Mouse (Mus musculus) limb, embryonic 14.5 days (tissue): ENCODE measurements around the gene Gins2. TPM values are rescaled to one million over a fixed set of nuclear protein-coding genes. Genes with fewer than 3 reads are reported as not detected.

ENCODE experiments used
- ATAC-seq: fragments of 200-750 bp; cut with Nextera tagmentation; 2 replicates; pipeline ENCODE4 v1.8.0; 2017; ENCODE audit warnings: low read depth, moderate number of reproducible peaks, moderate TSS enrichment; ENCODE audit not compliant: low FRiP score
- DNase-seq: peaks from one replicate; pipeline ENCODE4 v3.0.0-alpha.2; 2015; ENCODE audit warnings: low spot score
- H3K27ac ChIP-seq: fragments of 300-500 bp; sonication (generic); replicated peaks from 2 replicates; pipeline ENCODE4 v1.5.1; 2014; ENCODE audit warnings: low read depth, mild to moderate bottlenecking, low read length, moderate library complexity, mixed read lengths
- H3K27me3 ChIP-seq: fragments of 300-500 bp; sonication (generic); 2 replicates; pipeline ENCODE4 v1.6.1; 2014; ENCODE audit warnings: low read length, mixed read lengths; ENCODE audit not compliant: control insufficient read depth, insufficient read depth
- H3K36me3 ChIP-seq: fragments of 300-500 bp; sonication (generic); 2 replicates; pipeline ENCODE4 v1.6.1; 2014; ENCODE audit warnings: mild to moderate bottlenecking, low read length, moderate library complexity, mixed read lengths; ENCODE audit not compliant: control insufficient read depth, insufficient read depth
- H3K4me1 ChIP-seq: fragments of 300-500 bp; sonication (generic); 2 replicates; pipeline ENCODE4 v1.6.1; 2014; ENCODE audit warnings: antibody characterized with exemption, low read length, mixed read lengths; ENCODE audit not compliant: control insufficient read depth, insufficient read depth
- H3K4me2 ChIP-seq: fragments of 300-500 bp; sonication (generic); replicated peaks from 2 replicates; pipeline ENCODE4 v1.6.1; 2014; ENCODE audit warnings: low read depth, mild to moderate bottlenecking, low read length, moderate library complexity; ENCODE audit not compliant: severe bottlenecking
- H3K4me3 ChIP-seq: fragments of 300-500 bp; sonication (generic); replicated peaks from 2 replicates; pipeline ENCODE4 v1.5.1; 2014; ENCODE audit warnings: low read length
- H3K9ac ChIP-seq: fragments of 300-500 bp; sonication (generic); 2 replicates; pipeline ENCODE4 v1.6.1; 2014; ENCODE audit warnings: mild to moderate bottlenecking, low read depth, low read length, moderate library complexity; ENCODE audit not compliant: severe bottlenecking
- H3K9me3 ChIP-seq: fragments of 300-500 bp; sonication (generic); 2 replicates; pipeline ENCODE4 v1.6.1; 2016; ENCODE audit warnings: low read length; ENCODE audit not compliant: control insufficient read depth
- POLR2A ChIP-seq: fragments of 200-500 bp; IDR thresholded peaks from 2 replicates; pipeline ENCODE4 v1.8.0; 2012; ENCODE audit warnings: inconsistent platforms, mild to moderate bottlenecking, moderate library complexity, borderline replicate concordance; ENCODE audit not compliant: insufficient read depth, insufficient read length; ENCODE audit errors: extremely low read depth
- WGBS: fragments of 180-500 bp; shearing (Covaris S2); extraction: QIAGEN DNeasy Blood & Tissue Kit; methylation state at CpG from one replicate; pipeline ENCODE4 v1.1.7; 2014; 5-methylcytosine and 5-hydroxymethylcytosine counted together
- polyA plus RNA-seq, 2 experiments: library from polyadenylated mRNA; depleted of rRNA in 1 of 2; stranded (reverse) in 1 of 2; unstranded in 1 of 2; fragments of >200 nt; fragmentation: Nextera tagmentation in 1 of 2; extraction: Ambion mirVana in 1 of 2; gene quantifications; 2 replicates each; pipeline versions ENCODE4 v1.2.1 to v1.2.3; 2012 to 2014

Gins2 gene
- polyA plus RNA-seq, 2 experiments: 72.3 to 107 TPM

DNA sequence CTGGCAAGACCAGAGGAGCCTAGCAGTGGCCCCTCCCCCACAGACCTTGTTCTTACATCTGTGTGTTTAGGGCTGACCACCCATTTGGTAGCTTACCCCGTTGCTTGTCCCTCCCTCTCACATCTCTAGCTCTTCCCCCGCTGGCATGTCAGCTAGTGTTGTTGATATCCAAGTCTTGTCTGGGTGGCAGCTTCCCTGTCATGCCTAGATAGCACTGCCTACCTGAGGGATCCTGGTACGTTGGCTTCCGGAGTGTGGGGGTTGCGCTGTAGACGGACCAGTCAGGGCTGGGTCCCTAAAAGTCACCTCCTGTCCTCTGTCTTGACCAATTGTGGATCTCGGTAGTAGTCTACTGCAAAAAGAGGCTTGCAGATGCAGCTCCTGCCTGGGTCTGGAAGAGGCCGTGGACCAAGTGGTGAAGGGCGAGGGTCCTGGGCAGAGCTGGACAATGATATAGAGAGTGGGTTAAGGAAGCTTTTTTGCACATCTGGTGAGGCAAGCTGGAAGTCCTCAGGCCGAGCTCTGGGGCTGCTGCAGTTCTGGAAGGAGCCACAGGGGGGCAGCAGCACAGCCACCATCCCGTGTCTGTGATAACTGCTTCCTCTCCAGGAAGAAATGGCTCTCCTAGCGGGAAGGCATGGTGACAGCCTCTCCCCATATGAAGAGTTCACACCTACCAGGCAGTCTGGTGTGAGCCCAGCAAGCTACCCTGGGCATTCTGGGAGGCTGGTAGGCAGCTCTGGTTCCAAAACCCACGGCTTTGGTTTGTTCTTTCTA, 19.0 kb downstream of the Gins2 start:
- H3K4me2 ChIP-seq: no peak overlapping the region
- DNase-seq (peak; percentile 81), ATAC-seq (peak; percentile 54; the same call in 1 of the 2 replicates)
- H3K4me3 ChIP-seq: no peak overlapping the region
- no peaks in the 10 kb centered on the region for H3K27me3 ChIP-seq
- WGBS: 55% methylated on average over 13 of the region's 13 CpGs
- no peak for TF ChIP-seq POLR2A
- H3K9ac ChIP-seq: no peak overlapping the region
- no peaks in the 10 kb centered on the region for H3K9me3 ChIP-seq
- no peak overlapping the region for H3K27ac ChIP-seq
- H3K4me1 ChIP-seq: peaks cover 13% of the 10 kb centered on the region
- peaks cover 87% of the 10 kb centered on the region for H3K36me3 ChIP-seq

DNA sequence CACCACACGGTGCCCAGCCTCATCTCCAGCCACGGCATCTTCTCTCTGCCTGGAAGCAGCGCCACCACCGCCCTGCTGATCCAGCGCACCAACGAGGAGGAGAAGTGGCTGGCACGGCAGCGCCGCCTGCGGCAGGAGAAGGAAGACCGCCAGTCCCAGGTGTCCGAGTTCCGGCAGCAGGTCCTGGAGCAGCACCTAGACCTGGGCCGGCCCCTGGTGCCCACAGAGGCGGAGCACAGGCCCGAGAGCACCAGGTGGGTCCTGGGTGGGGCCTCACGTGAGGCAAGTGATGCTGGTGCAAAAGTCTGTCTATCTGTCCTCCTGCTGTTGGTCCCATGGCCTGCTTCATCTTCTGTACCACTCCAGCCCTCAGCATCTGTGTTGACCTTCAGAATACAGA, 20.0 kb downstream of the Gins2 start:
- no peak for TF ChIP-seq POLR2A
- 97% methylated on average over 9 of the region's 17 CpGs for WGBS
- DNase-seq: no peak
- Histone ChIP-seq H3K36me3 (peaks cover 77% of the 10 kb centered on the region), H3K4me3 (no peak overlapping the region), H3K27ac (no peak overlapping the region), H3K9ac (no peak overlapping the region), H3K4me1 (peaks cover 21% of the 10 kb centered on the region), H3K4me2 (no peak overlapping the region), H3K9me3 (no peaks in the 10 kb centered on the region), H3K27me3 (no peaks in the 10 kb centered on the region)
- no peak for ATAC-seq

DNA sequence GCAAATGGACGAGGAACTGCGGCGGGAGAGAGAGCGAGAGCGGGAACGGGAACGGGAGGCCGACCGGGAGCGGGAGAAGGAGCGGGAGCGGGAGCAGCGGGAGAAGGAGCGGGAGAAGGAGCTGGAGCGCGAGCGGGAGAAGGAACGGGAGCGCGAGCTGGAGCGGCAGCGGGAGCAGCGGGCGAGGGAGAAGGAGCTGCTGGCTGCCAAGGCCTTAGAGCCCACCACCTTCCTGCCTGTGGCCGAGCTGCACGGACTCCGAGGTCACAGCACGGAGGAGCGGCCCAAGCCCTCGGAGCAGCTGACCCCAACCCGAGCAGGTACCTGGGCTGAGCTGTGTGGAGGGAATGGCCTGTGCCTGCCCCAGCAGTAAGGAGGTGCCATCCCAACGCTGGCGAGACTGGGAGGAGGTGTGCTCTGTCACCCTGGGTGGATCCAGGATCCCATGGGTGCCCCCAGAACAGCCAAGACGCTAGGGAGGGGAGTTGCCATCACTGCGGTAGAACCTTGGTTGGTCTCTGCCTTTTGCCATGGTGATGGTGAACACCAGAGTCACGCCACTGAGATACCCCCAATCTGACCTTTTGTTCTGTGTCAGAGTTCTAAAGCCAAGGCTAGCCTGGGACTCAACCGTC, 20.8 kb downstream of the Gins2 start:
- Histone ChIP-seq H3K4me2 (no peak overlapping the region), H3K4me3 (no peak overlapping the region), H3K36me3 (peaks cover 69% of the 10 kb centered on the region), H3K27ac (no peak overlapping the region), H3K27me3 (no peaks in the 10 kb centered on the region), H3K9me3 (no peaks in the 10 kb centered on the region), H3K9ac (no peak overlapping the region), H3K4me1 (peaks cover 24% of the 10 kb centered on the region)
- WGBS: 97% methylated on average over 37 of the region's 37 CpGs
- no peak for TF ChIP-seq POLR2A
- ATAC-seq: no peak
- DNase-seq: no peak

DNA sequence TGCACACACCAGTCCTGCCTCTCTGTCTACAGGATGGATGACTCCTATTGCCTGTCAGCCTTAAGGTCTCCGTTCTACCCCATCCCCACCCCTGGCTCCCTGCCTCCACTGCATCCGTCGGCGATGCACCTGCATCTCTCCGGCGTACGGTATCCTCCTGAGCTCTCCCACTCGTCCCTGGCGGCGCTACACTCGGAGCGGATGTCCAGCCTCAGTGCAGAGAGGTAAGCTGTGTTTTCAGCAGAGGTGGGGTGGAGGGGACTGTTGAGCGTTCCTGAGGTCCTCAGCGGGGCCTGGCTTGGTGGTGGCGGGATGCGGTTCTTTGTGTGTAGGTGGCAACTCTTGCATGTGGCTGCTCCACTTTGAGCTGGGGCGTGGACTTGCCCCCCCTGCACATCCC, 21.4 kb downstream of the Gins2 start:
- Histone ChIP-seq H3K4me1 (peaks cover 30% of the 10 kb centered on the region), H3K4me3 (no peak overlapping the region), H3K27ac (no peak overlapping the region), H3K9me3 (no peaks in the 10 kb centered on the region), H3K4me2 (no peak overlapping the region), H3K36me3 (peaks cover 63% of the 10 kb centered on the region), H3K27me3 (no peaks in the 10 kb centered on the region), H3K9ac (no peak overlapping the region)
- ATAC-seq (no peak), DNase-seq (no peak)
- 96% methylated on average over 17 of the region's 17 CpGs for WGBS
- no peak for TF ChIP-seq POLR2A

DNA sequence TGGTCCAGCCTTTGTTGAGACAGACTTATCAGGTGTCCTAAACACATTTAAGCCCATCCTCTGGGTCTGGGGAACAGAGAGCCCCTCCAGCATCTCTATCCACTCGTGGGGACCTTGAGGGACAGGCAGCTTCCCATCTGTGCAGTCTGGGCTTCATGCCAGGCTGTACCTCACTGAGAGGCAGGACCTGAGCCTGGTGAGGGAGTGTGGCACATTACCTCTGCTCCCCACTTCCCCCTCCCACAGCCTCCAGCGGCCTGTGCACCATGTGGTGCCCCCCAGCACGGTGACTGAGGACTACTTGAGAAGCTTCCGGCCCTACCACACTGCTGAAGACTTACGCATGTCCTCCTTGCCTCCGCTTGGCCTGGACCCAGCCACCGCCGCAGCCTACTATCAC, 22.4 kb downstream of the Gins2 start:
- H3K27me3 ChIP-seq: no peaks in the 10 kb centered on the region
- 77% methylated on average over 8 of the region's 8 CpGs for WGBS
- ATAC-seq (no peak), DNase-seq (no peak)
- peaks cover 53% of the 10 kb centered on the region for H3K36me3 ChIP-seq
- H3K4me2 ChIP-seq: no peak overlapping the region
- no peak overlapping the region for H3K4me3 ChIP-seq
- peaks cover 36% of the 10 kb centered on the region for H3K4me1 ChIP-seq
- H3K27ac ChIP-seq: no peak overlapping the region
- TF ChIP-seq POLR2A: no peak
- no peaks in the 10 kb centered on the region for H3K9me3 ChIP-seq
- H3K9ac ChIP-seq: no peak overlapping the region
